Mouse (Mus musculus) embryonic fibroblast, embryonic 13.5 days (primary cell): ENCODE measurements around the gene Fam129c. TPM values are rescaled to one million over a fixed set of nuclear protein-coding genes. Genes with fewer than 3 reads are reported as not detected.

Experiments used
- H3K27ac ChIP-seq: 2 replicates; pipeline ENCODE4 v1.5.1; 2012; ENCODE audit warnings: low read length, control low read depth, inconsistent platforms; ENCODE audit not compliant: insufficient read depth
- H3K4me1 ChIP-seq: 2 replicates; pipeline ENCODE4 v1.6.1; 2011; ENCODE audit warnings: low read length; ENCODE audit not compliant: control insufficient read depth, insufficient read depth
- H3K4me3 ChIP-seq: 2 replicates; pipeline ENCODE4 v1.5.1; 2011; ENCODE audit warnings: mild to moderate bottlenecking, control low read depth, low read length; ENCODE audit not compliant: insufficient read depth
- CTCF ChIP-seq: IDR thresholded peaks from 2 replicates; pipeline ENCODE4 v1.5.1; 2011; ENCODE audit warnings: mild to moderate bottlenecking, control low read depth, low read length, moderate library complexity, borderline replicate concordance; ENCODE audit not compliant: insufficient read depth
- POLR2A ChIP-seq: IDR thresholded peaks from 2 replicates; pipeline ENCODE4 v1.6.1; 2011; ENCODE audit warnings: low read depth, mild to moderate bottlenecking, control low read depth, low read length, moderate library complexity
- polyA plus RNA-seq: library from polyadenylated mRNA; stranded (reverse); fragments of >200 nt; gene quantifications from 2 replicates; pipeline ENCODE4 v1.2.4, GENCODE M21; 2011; ENCODE audit warnings: low read depth; ENCODE audit not compliant: missing spikeins, insufficient read length

The Fam129c gene
- polyA plus RNA-seq, 1 experiment: 1.8 TPM

DNA sequence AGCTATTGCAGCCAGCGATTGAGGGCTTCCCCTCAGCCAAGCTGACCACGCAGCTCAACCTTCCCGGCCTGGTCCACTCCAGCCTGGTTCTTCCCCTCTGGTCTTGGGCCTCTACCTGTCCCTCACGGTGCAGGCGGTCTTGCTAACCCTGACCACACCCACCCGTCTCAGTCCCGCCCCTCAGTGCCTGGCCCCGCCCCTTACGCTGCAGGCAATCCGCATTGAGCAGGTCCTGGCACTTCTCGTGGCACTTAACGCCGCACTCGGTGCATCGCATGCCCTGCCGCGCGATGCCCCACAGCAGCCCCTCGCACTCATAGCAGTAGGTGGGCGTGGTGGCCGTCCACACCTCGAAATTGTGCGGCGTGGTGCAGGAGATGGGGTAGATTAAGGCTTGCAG is 57.2 kb downstream of the Fam129c start:
- Histone ChIP-seq H3K4me3 (no peak overlapping the region), H3K4me1 (no peaks in the 10 kb centered on the region; the same call in 1 of the 2 replicates), H3K27ac (no peak overlapping the region)
- TF ChIP-seq POLR2A (no peak), CTCF (no peak)

Other genes starting within 250 kb of the Fam129c start
- gene Use1, start 230.8 kb upstream of the Fam129c start, polyA plus RNA-seq: 94.8 and 97.6 TPM in 2 replicates
- gene Ocel1, start 226.3 kb upstream of the Fam129c start, polyA plus RNA-seq: 2.3 and 3.2 TPM in 2 replicates
- 40.8 and 48.9 TPM in 2 replicates for gene Nr2f6, start 215.7 kb upstream of the Fam129c start, polyA plus RNA-seq
- gene Ushbp1, start 201.8 kb upstream of the Fam129c start, polyA plus RNA-seq: not detected in 2 replicates
- 84.5 and 91.6 TPM in 2 replicates for gene Babam1, start 200.8 kb upstream of the Fam129c start, polyA plus RNA-seq
- gene Ankle1, start 191.6 kb upstream of the Fam129c start, polyA plus RNA-seq: 3.9 and 5.7 TPM in 2 replicates
- gene Abhd8, start 134.0 kb upstream of the Fam129c start, polyA plus RNA-seq: 19.4 and 20.9 TPM in 2 replicates
- 36.9 and 50.5 TPM in 2 replicates for gene Mrpl34, start 132.7 kb upstream of the Fam129c start, polyA plus RNA-seq
- 63.1 and 70.4 TPM in 2 replicates for gene Dda1, start 128.4 kb upstream of the Fam129c start, polyA plus RNA-seq
- gene Ano8, start 111.7 kb upstream of the Fam129c start, polyA plus RNA-seq: 15.4 and 15.6 TPM in 2 replicates
- 10.5 and 12.5 TPM in 2 replicates for gene Gtpbp3, start 109.5 kb upstream of the Fam129c start, polyA plus RNA-seq
- gene Plvap, start 85.9 kb upstream of the Fam129c start, polyA plus RNA-seq: 0.33 and 0.44 TPM in 2 replicates
- gene Ccdc194, start 71.9 kb upstream of the Fam129c start, polyA plus RNA-seq: not detected in 2 replicates
- 102 and 107 TPM in 2 replicates for gene Bst2, start 60.2 kb upstream of the Fam129c start, polyA plus RNA-seq
- 38.3 and 39.4 TPM in 2 replicates for gene Mvb12a, start 54.7 kb upstream of the Fam129c start, polyA plus RNA-seq
- gene Tmem221, start 38.8 kb upstream of the Fam129c start, polyA plus RNA-seq: 0.32 TPM in 1 of 2 replicates, not detected in the other
- gene Nxnl1, start 31.0 kb upstream of the Fam129c start, polyA plus RNA-seq: not detected in 2 replicates
- gene Slc27a1, start 28.8 kb upstream of the Fam129c start, polyA plus RNA-seq: 13.7 and 17.7 TPM in 2 replicates
- 86.0 and 99.4 TPM in 2 replicates for gene Pgls, start 5.5 kb upstream of the Fam129c start, polyA plus RNA-seq
- 147 and 163 TPM in 2 replicates for gene Colgalt1, start 13.3 kb downstream of the Fam129c start, polyA plus RNA-seq
- gene Unc13a, start 74.1 kb downstream of the Fam129c start, polyA plus RNA-seq: 1.9 and 2.6 TPM in 2 replicates
- gene Jak3, start 78.6 kb downstream of the Fam129c start, polyA plus RNA-seq: 5.0 and 6.1 TPM in 2 replicates
- gene Insl3, start 91.6 kb downstream of the Fam129c start, polyA plus RNA-seq: 1.4 TPM in 1 of 2 replicates, not detected in the other
- gene B3gnt3, start 104.1 kb downstream of the Fam129c start, polyA plus RNA-seq: 0.67 and 1.1 TPM in 2 replicates
- gene Fcho1, start 128.1 kb downstream of the Fam129c start, polyA plus RNA-seq: not detected in 2 replicates